Mouse (Mus musculus): ENCODE results near the gene Ntng2. TPM values are rescaled to one million over a fixed set of nuclear protein-coding genes. Genes with fewer than 3 reads are reported as not detected.
A peak's percentile ranks its signal among the peaks of the same experiment; 100 is the strongest.

Ntng2 gene
- polyA plus RNA-seq, 1 experiment from 2014 or later = 3.5 TPM

- Histone ChIP-seq H3K4me3 (ENCODE audit: low read length) (no peak overlapping the region), H3K27ac (ENCODE audit: low read depth, low read length) (no peak overlapping the region), H3K9ac (ENCODE audit: low read depth, low read length) (no peak overlapping the region), H3K36me3 (ENCODE audit: control insufficient read depth, insufficient read depth, low read length) (no peaks in the 10 kb centered on the region), H3K27me3 (replicated peaks; ENCODE audit: control insufficient read depth, insufficient read depth, low read length) (peaks cover 12% of the 10 kb centered on the region), H3K9me3 (ENCODE audit: control insufficient read depth, low read length) (no peaks in the 10 kb centered on the region), H3K4me2 (ENCODE audit: low read length) (no peak overlapping the region), H3K4me1 (ENCODE audit: control insufficient read depth, insufficient read depth, low read depth, low read length) (peaks cover 17% of the 10 kb centered on the region)
- 76% methylated on average over 5 of the region's 5 CpGs for WGBS
- ATAC-seq = no peak
Measured at GRCm38 (mm10) chr2:29198446-29198845, 54.4 kb downstream of the Ntng2 start.

DNA sequence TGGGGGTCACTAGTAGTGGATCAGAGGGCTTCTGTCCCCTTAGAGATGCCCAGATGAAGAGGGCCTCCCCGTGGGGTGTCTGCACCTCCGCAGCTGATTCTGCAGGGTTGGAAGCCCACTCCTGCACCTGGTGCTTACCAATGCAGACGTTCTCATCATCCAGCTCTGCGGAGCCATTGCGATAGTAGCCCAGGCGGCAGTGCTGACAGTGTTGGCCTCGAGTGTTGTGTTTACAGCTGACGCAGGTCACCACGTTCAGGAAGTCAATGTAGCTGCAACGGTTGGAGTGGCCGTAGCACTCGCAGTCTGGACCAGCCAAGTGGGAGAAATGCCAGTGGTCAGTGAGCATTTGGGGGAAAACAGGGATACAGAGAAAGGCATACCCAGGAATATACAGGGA is 56.0 kb downstream of the Ntng2 start:
- Histone ChIP-seq H3K4me3 (ENCODE audit: low read length) (no peak overlapping the region), H3K9me3 (ENCODE audit: control insufficient read depth, low read length) (no peaks in the 10 kb centered on the region), H3K27me3 (replicated peaks; ENCODE audit: control insufficient read depth, insufficient read depth, low read length) (peaks cover 12% of the 10 kb centered on the region), H3K27ac (ENCODE audit: low read depth, low read length) (no peak overlapping the region), H3K9ac (ENCODE audit: low read depth, low read length) (no peak overlapping the region), H3K4me2 (ENCODE audit: low read length) (no peak overlapping the region), H3K36me3 (ENCODE audit: control insufficient read depth, insufficient read depth, low read length) (no peaks in the 10 kb centered on the region), H3K4me1 (ENCODE audit: control insufficient read depth, insufficient read depth, low read depth, low read length) (peaks cover 17% of the 10 kb centered on the region)
- WGBS = 70% methylated on average over 12 of the region's 12 CpGs
- no peak for ATAC-seq

DNA sequence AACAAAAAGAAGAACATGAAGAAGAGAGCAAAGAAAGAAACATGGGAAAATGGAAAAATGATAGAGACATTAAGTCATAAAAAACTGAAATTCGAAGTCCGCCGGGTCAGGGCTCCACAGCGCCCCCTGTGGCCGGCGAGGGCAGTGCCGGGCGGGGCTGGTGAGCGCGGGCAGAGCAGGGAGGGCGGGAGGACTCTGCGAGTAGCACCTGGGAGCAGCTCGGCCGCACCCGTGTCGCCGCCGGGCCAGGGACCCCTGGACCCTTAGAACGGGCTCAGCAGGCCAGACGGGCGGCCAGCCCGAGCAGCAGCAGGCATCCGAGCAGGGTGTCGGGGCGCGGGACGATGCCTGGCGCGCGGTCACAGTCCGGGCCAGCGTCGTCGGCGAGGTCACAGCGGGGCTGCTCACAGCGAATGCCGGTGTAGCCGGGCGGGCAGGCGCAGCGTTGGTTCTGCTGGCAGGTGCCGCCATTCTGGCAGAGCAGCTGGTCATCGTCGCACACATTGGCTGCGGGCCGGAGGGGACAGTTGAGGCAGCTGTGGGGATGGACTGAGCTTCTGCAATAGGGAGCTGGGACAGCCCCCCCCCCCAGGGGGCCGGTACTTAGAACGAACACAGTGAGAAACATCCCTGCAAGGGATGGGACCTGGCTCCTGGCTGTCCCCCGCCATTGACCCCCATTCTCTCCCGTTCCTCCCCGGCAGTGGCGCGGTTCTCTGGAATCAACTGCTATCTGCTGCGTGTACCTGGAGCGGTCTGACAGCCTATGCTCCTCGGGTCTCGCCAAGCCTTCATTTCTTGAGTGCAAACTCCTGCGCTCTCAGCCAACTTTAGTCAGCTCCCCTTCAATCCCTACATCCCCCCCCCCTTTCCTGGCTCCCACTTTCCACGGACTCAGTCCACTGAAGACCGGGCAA is 58.0 kb downstream of the Ntng2 start:
- H3K27me3 ChIP-seq (replicated peaks; ENCODE audit: control insufficient read depth, insufficient read depth, low read length) = peaks cover 12% of the 10 kb centered on the region
- ATAC-seq = peak; percentile 71
- H3K36me3 ChIP-seq (ENCODE audit: control insufficient read depth, insufficient read depth, low read length) = no peaks in the 10 kb centered on the region
- peak overlapping the region; percentile 23; the same call in 1 of the 2 replicates for H3K27ac ChIP-seq (ENCODE audit: low read depth, low read length)
- 2% methylated on average over 55 of the region's 61 CpGs for WGBS
- H3K9me3 ChIP-seq (ENCODE audit: control insufficient read depth, low read length) = no peaks in the 10 kb centered on the region
- H3K9ac ChIP-seq (ENCODE audit: low read depth, low read length) = peak overlapping the region; percentile 76
- peaks cover 21% of the 10 kb centered on the region for H3K4me1 ChIP-seq (ENCODE audit: control insufficient read depth, insufficient read depth, low read depth, low read length)
- H3K4me2 ChIP-seq (ENCODE audit: low read length) = peak overlapping the region; percentile 99
- peak overlapping the region; percentile 57 for H3K4me3 ChIP-seq (ENCODE audit: low read length)

DNA sequence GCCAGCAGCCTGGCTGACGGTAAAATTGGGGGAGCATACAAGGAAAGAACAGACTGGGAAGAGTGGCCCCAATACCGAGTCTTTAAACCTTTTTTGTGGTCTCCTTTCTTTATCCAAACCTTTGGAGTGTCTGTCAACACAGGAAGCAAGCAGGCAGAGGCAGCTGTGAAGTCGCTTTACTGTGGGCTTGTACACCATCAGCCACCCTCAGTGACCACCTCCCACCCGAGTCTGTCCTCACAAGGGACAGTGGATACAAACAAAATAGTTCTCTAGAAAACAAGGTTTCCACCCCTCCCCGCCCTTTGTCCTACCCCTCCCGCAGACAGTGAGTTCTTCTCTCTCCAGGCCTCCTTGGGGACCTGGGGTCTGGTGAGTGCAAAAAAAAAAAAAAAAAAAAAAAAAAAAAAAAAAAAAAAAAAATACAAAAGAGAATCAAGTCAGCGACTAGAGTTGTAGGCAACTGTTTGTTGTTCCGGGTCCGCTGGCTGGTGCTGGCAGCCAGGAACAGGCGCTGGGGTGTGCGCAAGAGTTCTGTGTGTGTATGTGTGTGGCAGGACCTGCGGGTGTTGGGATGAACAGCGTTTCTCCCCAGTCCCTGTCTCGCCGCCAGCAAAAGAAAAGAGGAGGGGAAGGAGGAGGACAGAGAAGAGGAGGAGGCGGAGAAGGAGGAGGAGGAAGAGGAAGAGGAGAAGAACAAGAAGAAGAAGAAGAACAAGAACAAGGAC is 58.8 kb downstream of the Ntng2 start:
- H3K4me3 ChIP-seq (ENCODE audit: low read length) = peak overlapping the region; percentile 57
- 14% methylated on average over 16 of the region's 16 CpGs for WGBS
- H3K4me1 ChIP-seq (ENCODE audit: control insufficient read depth, insufficient read depth, low read depth, low read length) = peaks cover 21% of the 10 kb centered on the region
- peak overlapping the region; percentile 99 for H3K4me2 ChIP-seq (ENCODE audit: low read length)
- peak; percentile 23; the same call in 1 of the 2 replicates for ATAC-seq
- H3K9ac ChIP-seq (ENCODE audit: low read depth, low read length) = peak overlapping the region; percentile 22; the same call in 1 of the 2 replicates
- H3K27ac ChIP-seq (ENCODE audit: low read depth, low read length) = no peak overlapping the region
- H3K9me3 ChIP-seq (ENCODE audit: control insufficient read depth, low read length) = no peaks in the 10 kb centered on the region
- peaks cover 12% of the 10 kb centered on the region for H3K27me3 ChIP-seq (replicated peaks; ENCODE audit: control insufficient read depth, insufficient read depth, low read length)
- H3K36me3 ChIP-seq (ENCODE audit: control insufficient read depth, insufficient read depth, low read length) = no peaks in the 10 kb centered on the region

DNA sequence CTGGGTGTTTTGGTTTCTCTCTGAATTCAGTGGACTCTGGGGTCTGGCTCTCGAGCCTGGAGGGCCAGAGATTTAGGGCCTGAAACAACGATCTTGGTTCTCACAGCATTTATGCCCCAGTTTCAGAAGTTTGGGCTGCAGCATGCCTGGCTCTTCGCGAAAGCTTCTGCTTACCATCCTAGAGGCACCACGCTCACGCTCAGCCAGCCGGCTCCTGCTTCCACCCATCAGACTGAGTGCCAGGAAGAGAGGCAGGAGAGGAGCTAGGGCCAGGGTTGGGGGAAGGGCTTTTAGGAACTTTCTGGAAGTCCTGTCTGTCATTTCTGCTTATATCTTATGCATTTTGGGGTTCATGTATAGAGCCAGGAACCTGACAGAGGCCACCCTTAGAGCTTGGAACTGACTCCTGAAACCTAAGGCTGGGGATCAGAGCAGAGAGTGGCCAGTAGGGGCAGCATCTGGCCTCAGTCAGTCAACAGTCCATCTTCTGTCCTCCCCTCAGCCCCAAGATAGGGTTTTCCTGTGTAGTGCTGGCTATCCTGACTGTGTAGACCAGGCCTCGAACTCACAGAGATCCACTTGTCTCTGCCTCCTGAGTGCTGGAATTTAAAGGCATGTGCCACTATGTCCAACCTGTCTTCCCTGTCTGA is 60.1 kb downstream of the Ntng2 start:
- H3K4me2 ChIP-seq (ENCODE audit: low read length) = no peak overlapping the region
- H3K9ac ChIP-seq (ENCODE audit: low read depth, low read length) = no peak overlapping the region
- H3K27me3 ChIP-seq (replicated peaks; ENCODE audit: control insufficient read depth, insufficient read depth, low read length) = peaks cover 9% of the 10 kb centered on the region
- ATAC-seq = no peak
- 90% methylated on average over 8 of the region's 8 CpGs for WGBS
- H3K9me3 ChIP-seq (ENCODE audit: control insufficient read depth, low read length) = no peaks in the 10 kb centered on the region
- H3K36me3 ChIP-seq (ENCODE audit: control insufficient read depth, insufficient read depth, low read length) = no peaks in the 10 kb centered on the region
- peaks cover 21% of the 10 kb centered on the region for H3K4me1 ChIP-seq (ENCODE audit: control insufficient read depth, insufficient read depth, low read depth, low read length)
- no peak overlapping the region for H3K27ac ChIP-seq (ENCODE audit: low read depth, low read length)
- H3K4me3 ChIP-seq (ENCODE audit: low read length) = no peak overlapping the region

DNA sequence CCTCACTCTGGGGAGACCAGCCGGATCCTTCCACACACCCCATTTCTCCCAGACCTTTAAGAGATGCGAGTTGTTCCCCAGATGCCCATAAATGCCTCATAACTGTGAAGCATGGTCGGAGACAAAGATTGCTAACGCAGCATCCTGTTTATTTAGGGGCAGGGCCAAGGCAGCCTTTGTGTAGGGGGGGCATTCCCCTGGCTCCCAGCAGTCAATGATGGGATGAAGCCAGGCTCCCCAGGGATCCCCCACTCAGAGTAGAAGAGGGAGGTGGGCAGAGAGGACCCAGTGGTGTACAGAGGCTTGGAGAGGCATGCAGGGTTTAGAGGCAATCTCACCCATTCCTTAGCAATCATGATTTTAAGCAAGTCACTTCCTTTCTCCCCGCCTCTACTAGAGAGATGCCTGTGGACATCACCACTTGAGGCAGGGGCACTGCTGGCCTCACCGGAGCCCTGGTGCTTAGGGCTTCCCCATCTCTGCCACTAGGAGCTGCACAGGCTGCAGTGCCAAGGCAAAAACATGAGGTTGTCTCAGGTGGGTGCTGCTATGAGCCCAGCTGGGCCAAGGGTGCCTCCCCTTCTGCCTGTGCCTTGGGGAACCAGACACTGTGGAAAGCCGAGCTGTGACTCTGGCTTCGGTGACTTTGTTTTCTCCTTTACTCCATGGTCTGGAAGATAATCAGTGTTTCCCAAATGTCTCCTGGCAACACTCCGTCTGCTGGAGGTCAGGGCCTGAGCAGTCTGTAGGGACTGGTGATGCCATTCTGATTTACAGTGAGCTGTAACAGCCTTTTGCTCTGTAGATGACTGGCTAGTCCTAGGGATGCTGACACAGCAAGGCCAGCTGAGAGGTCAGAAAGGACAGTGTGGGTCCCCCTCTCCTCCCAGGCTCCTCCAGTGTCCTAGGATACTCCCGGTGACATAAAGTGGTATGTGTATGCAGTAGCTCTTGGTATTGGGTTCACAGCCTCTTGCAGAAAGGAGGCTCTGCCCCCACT is 61.3 kb downstream of the Ntng2 start:
- whole genome bisulfite sequencing = 60% methylated on average over 10 of the region's 10 CpGs
- no peak overlapping the region for H3K27ac ChIP-seq (ENCODE audit: low read depth, low read length)
- H3K9ac ChIP-seq (ENCODE audit: low read depth, low read length) = no peak overlapping the region
- H3K4me1 ChIP-seq (ENCODE audit: control insufficient read depth, insufficient read depth, low read depth, low read length) = peaks cover 21% of the 10 kb centered on the region
- H3K27me3 ChIP-seq (replicated peaks; ENCODE audit: control insufficient read depth, insufficient read depth, low read length) = peaks cover 7% of the 10 kb centered on the region
- H3K9me3 ChIP-seq (ENCODE audit: control insufficient read depth, low read length) = no peaks in the 10 kb centered on the region
- no peak for ATAC-seq
- H3K4me3 ChIP-seq (ENCODE audit: low read length) = no peak overlapping the region
- H3K4me2 ChIP-seq (ENCODE audit: low read length) = no peak overlapping the region
- no peaks in the 10 kb centered on the region for H3K36me3 ChIP-seq (ENCODE audit: control insufficient read depth, insufficient read depth, low read length)

- no peak for ATAC-seq
- H3K9me3 ChIP-seq (ENCODE audit: control insufficient read depth, low read length) = no peaks in the 10 kb centered on the region
- no peak overlapping the region for H3K27ac ChIP-seq (ENCODE audit: low read depth, low read length)
- peaks cover 21% of the 10 kb centered on the region for H3K4me1 ChIP-seq (ENCODE audit: control insufficient read depth, insufficient read depth, low read depth, low read length)
- H3K4me3 ChIP-seq (ENCODE audit: low read length) = no peak overlapping the region
- WGBS = 83% methylated on average over 7 of the region's 7 CpGs
- H3K9ac ChIP-seq (ENCODE audit: low read depth, low read length) = no peak overlapping the region
- no peaks in the 10 kb centered on the region for H3K36me3 ChIP-seq (ENCODE audit: control insufficient read depth, insufficient read depth, low read length)
- no peak overlapping the region for H3K4me2 ChIP-seq (ENCODE audit: low read length)
- H3K27me3 ChIP-seq (replicated peaks; ENCODE audit: control insufficient read depth, insufficient read depth, low read length) = no peaks in the 10 kb centered on the region
Measured at GRCm38 (mm10) chr2:29190392-29190791, 62.4 kb downstream of the Ntng2 start.

DNA sequence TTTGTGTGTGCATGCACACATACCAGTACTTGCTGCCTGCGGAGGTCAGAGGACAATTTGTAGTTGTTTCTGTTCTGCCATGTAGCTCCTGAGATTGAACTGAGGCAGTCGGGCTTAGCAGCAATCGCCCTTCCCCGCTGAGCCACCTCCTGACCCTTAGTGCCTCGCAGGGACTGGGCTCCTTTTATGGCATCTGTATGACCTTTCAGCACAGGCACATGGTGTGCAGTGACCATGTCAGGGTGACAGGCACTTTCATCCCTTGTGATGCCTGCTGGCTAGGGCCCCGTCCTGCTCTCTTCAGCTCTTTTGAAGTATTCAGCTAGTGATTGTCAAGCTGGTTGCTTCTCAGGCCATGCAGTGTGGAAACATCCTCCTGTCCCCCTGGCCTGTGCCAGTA is 66.6 kb downstream of the Ntng2 start:
- Histone ChIP-seq H3K27me3 (replicated peaks; ENCODE audit: control insufficient read depth, insufficient read depth, low read length) (no peaks in the 10 kb centered on the region), H3K9me3 (ENCODE audit: control insufficient read depth, low read length) (no peaks in the 10 kb centered on the region), H3K36me3 (ENCODE audit: control insufficient read depth, insufficient read depth, low read length) (no peaks in the 10 kb centered on the region), H3K9ac (ENCODE audit: low read depth, low read length) (no peak overlapping the region), H3K4me3 (ENCODE audit: low read length) (no peak overlapping the region), H3K4me1 (ENCODE audit: control insufficient read depth, insufficient read depth, low read depth, low read length) (no peaks in the 10 kb centered on the region), H3K4me2 (ENCODE audit: low read length) (no peak overlapping the region), H3K27ac (ENCODE audit: low read depth, low read length) (no peak overlapping the region)
- no peak for ATAC-seq
- WGBS = 34% methylated on average over 6 of the region's 6 CpGs
